Mouse (Mus musculus) layer of hippocampus, adult 11-12 months (tissue): Measurements from ENCODE around the gene Pex1.
"Not testable (repeated sequence)": the region's sequence is repeated elsewhere in the genome, so short reads cannot be mapped to it uniquely, and the experiment has no call there.

Source experiments
- DNase-seq: peaks from one replicate; pipeline ENCODE4 v3.0.0; 2022; ENCODE audit warnings: low spot score

Gene Pex1

GRCm38 (mm10) chr5:3645326-3645725 is 49.5 kb downstream of the Pex1 start:
- no peak for DNase-seq

GRCm38 (mm10) chr5:3646539-3646938 is 50.7 kb downstream of the Pex1 start:
- DNase-seq = no peak

- peak; percentile 44 for DNase-seq
Observed at GRCm38 (mm10) chr5:3646991-3647707, 51.3 kb downstream of the Pex1 start.

GRCm38 (mm10) chr5:3647708-3648121 is 51.8 kb downstream of the Pex1 start:
- peak; percentile 89 for DNase-seq

GRCm38 (mm10) chr5:3648206-3648848 is 52.5 kb downstream of the Pex1 start:
- no peak for DNase-seq

- DNase-seq = no peak
Observed at GRCm38 (mm10) chr5:3648849-3649210, 53.0 kb downstream of the Pex1 start.

GRCm38 (mm10) chr5:3650881-3651280 is 55.0 kb downstream of the Pex1 start, which contains the start of gene Tmbim7:
Tmbim7 (plus strand) TSS chr5:3651181.
- DNase-seq = no peak

GRCm38 (mm10) chr5:3651621-3652020 is 55.8 kb downstream of the Pex1 start:
- DNase-seq = no peak

GRCm38 (mm10) chr5:3652903-3653575 is 57.2 kb downstream of the Pex1 start:
- DNase-seq = not testable (repeated sequence)

- no peak for DNase-seq
Observed at GRCm38 (mm10) chr5:3653801-3654200, 57.9 kb downstream of the Pex1 start.

GRCm38 (mm10) chr5:3657085-3657484 is 61.2 kb downstream of the Pex1 start, which contains the start of gene Gatad1:
Gatad1 (minus strand) TSS chr5:3657185.
- no peak for DNase-seq

- no peak for DNase-seq
Observed at GRCm38 (mm10) chr5:3665225-3665624, 69.4 kb downstream of the Pex1 start.

GRCm38 (mm10) chr5:3666585-3666984 is 70.7 kb downstream of the Pex1 start:
- no peak for DNase-seq

- DNase-seq = no peak
Observed at GRCm38 (mm10) chr5:3669938-3670554, 74.2 kb downstream of the Pex1 start.
